Mouse (Mus musculus) hindbrain, embryonic 12.5 days (tissue): ENCODE measurements around the gene Prpf31. TPM values are rescaled to one million over a fixed set of nuclear protein-coding genes. Genes with fewer than 3 reads are reported as not detected.

Experiments used
- ATAC-seq: fragments of 200-750 bp; cut with Nextera tagmentation; 2 replicates; pipeline ENCODE4 v1.8.0; 2017; ENCODE audit warnings: moderate TSS enrichment; ENCODE audit not compliant: low FRiP score
- H3K27ac ChIP-seq: fragments of 300-500 bp; sonication (generic); 2 replicates; pipeline ENCODE4 v1.5.1; 2016; ENCODE audit warnings: mild to moderate bottlenecking
- H3K27me3 ChIP-seq: fragments of 300-500 bp; sonication (generic); 2 replicates; pipeline ENCODE4 v1.6.1; 2016; ENCODE audit warnings: mild to moderate bottlenecking
- H3K36me3 ChIP-seq: fragments of 300-500 bp; sonication (generic); 2 replicates; pipeline ENCODE4 v1.6.1; 2016; ENCODE audit warnings: mild to moderate bottlenecking
- H3K4me1 ChIP-seq: fragments of 300-500 bp; sonication (generic); 2 replicates; pipeline ENCODE4 v1.6.1; 2016
- H3K4me2 ChIP-seq: fragments of 300-500 bp; sonication (generic); replicated peaks from 2 replicates; pipeline ENCODE4 v1.6.1; 2016; ENCODE audit warnings: mild to moderate bottlenecking
- H3K4me3 ChIP-seq: fragments of 300-500 bp; sonication (generic); 2 replicates; pipeline ENCODE4 v1.5.1; 2016; ENCODE audit warnings: mild to moderate bottlenecking
- H3K9ac ChIP-seq: fragments of 300-500 bp; sonication (generic); 2 replicates; pipeline ENCODE4 v1.6.1; 2016; ENCODE audit warnings: mild to moderate bottlenecking, moderate library complexity
- H3K9me3 ChIP-seq: fragments of 300-500 bp; sonication (generic); replicated peaks from 2 replicates; pipeline ENCODE4 v1.6.1; 2016; ENCODE audit warnings: mild to moderate bottlenecking
- WGBS: fragments of 180-500 bp; shearing (Covaris S2); methylation state at CpG from one replicate; pipeline ENCODE4 v1.1.7; 2016; 5-methylcytosine and 5-hydroxymethylcytosine counted together
- polyA plus RNA-seq: library from polyadenylated mRNA; unstranded; fragments of >200 nt; fragmentation: Nextera tagmentation; extraction: Ambion mirVana; gene quantifications from 2 replicates; pipeline ENCODE4 v1.2.1, GENCODE M21; 2016

Prpf31 gene
- polyA plus RNA-seq, 1 experiment from 2014 or later, result 115 TPM

- Histone ChIP-seq H3K4me1 (no peaks in the 10 kb centered on the region), H3K9ac (no peak overlapping the region), H3K27me3 (no peaks in the 10 kb centered on the region), H3K4me2 (no peak overlapping the region), H3K36me3 (no peaks in the 10 kb centered on the region), H3K9me3 (no peaks in the 10 kb centered on the region), H3K4me3 (no peak overlapping the region), H3K27ac (no peak overlapping the region)
- ATAC-seq, result no peak
- 90% methylated on average over 6 of the region's 6 CpGs for WGBS
Measured at GRCm38 (mm10) chr7:3607391-3607790, 22.4 kb upstream of the Prpf31 start.

- ATAC-seq, result no peak
- H3K27me3 ChIP-seq, result no peaks in the 10 kb centered on the region
- H3K27ac ChIP-seq, result no peak overlapping the region
Measured at GRCm38 (mm10) chr7:3608668-3609067, 21.1 kb upstream of the Prpf31 start.

GRCm38 (mm10) chr7:3609082-3609481 lies 20.7 kb upstream of the Prpf31 start:
- WGBS, result 79% methylated on average over 3 of the region's 3 CpGs
- Histone ChIP-seq H3K4me2 (no peak overlapping the region), H3K27ac (no peak overlapping the region), H3K9me3 (no peaks in the 10 kb centered on the region), H3K4me1 (no peaks in the 10 kb centered on the region), H3K4me3 (no peak overlapping the region), H3K27me3 (no peaks in the 10 kb centered on the region), H3K9ac (no peak overlapping the region), H3K36me3 (no peaks in the 10 kb centered on the region)
- no peak for ATAC-seq

More at GRCm38 (mm10) chr7:3608668-3609067, 21.1 kb upstream of the Prpf31 start:
- H3K4me2 ChIP-seq, result no peak overlapping the region
- H3K4me1 ChIP-seq, result no peaks in the 10 kb centered on the region
- H3K4me3 ChIP-seq, result no peak overlapping the region
- H3K9ac ChIP-seq, result no peak overlapping the region
- WGBS, result 94% methylated on average over 3 of the region's 3 CpGs
- no peaks in the 10 kb centered on the region for H3K9me3 ChIP-seq
- no peaks in the 10 kb centered on the region for H3K36me3 ChIP-seq

GRCm38 (mm10) chr7:3610437-3610836 lies 19.3 kb upstream of the Prpf31 start:
- Histone ChIP-seq H3K4me2 (no peak overlapping the region), H3K27ac (no peak overlapping the region), H3K9ac (no peak overlapping the region), H3K4me3 (no peak overlapping the region), H3K36me3 (no peaks in the 10 kb centered on the region), H3K9me3 (no peaks in the 10 kb centered on the region), H3K4me1 (no peaks in the 10 kb centered on the region), H3K27me3 (no peaks in the 10 kb centered on the region)
- no peak for ATAC-seq
- 89% methylated on average over 3 of the region's 3 CpGs for WGBS

- Histone ChIP-seq H3K4me2 (no peak overlapping the region), H3K4me1 (no peaks in the 10 kb centered on the region), H3K4me3 (no peak overlapping the region), H3K36me3 (no peaks in the 10 kb centered on the region), H3K9ac (no peak overlapping the region), H3K9me3 (no peaks in the 10 kb centered on the region), H3K27me3 (no peaks in the 10 kb centered on the region), H3K27ac (no peak overlapping the region)
- no peak for ATAC-seq
- WGBS, result 90% methylated on average over 13 of the region's 13 CpGs
Measured at GRCm38 (mm10) chr7:3611006-3611405, 18.8 kb upstream of the Prpf31 start.

- 81% methylated on average over 3 of the region's 3 CpGs for whole genome bisulfite sequencing
- Histone ChIP-seq H3K4me2 (no peak overlapping the region), H3K36me3 (peaks cover 4% of the 10 kb centered on the region; the same call in 1 of the 2 replicates), H3K4me3 (no peak overlapping the region), H3K27ac (no peak overlapping the region), H3K9me3 (no peaks in the 10 kb centered on the region), H3K4me1 (peaks cover 12% of the 10 kb centered on the region), H3K27me3 (no peaks in the 10 kb centered on the region), H3K9ac (no peak overlapping the region)
- ATAC-seq, result no peak
Measured at GRCm38 (mm10) chr7:3614021-3614420, 15.8 kb upstream of the Prpf31 start.

GRCm38 (mm10) chr7:3616057-3616388 lies 13.8 kb upstream of the Prpf31 start, which contains the start of gene Oscar:
TSS of gene Oscar (minus strand) at chr7:3616157.
- WGBS, result 80% methylated on average over 4 of the region's 4 CpGs
- peaks cover 12% of the 10 kb centered on the region for H3K4me1 ChIP-seq
- no peak within 1 kb of the TSS for H3K27ac ChIP-seq
- peak within 1 kb of the TSS; percentile 79; the same call in 1 of the 2 replicates for H3K4me3 ChIP-seq
- H3K27me3 ChIP-seq, result no peaks in the 10 kb centered on the region
- no peak within 1 kb of the TSS for H3K4me2 ChIP-seq
- ATAC-seq, result no peak
- no peak within 1 kb of the TSS for H3K9ac ChIP-seq
- peaks cover 20% of the 10 kb centered on the region for H3K36me3 ChIP-seq
- no peaks in the 10 kb centered on the region for H3K9me3 ChIP-seq

GRCm38 (mm10) chr7:3616389-3617241 lies 13.2 kb upstream of the Prpf31 start:
- no peaks in the 10 kb centered on the region for H3K27me3 ChIP-seq
- no peak overlapping the region for H3K9ac ChIP-seq
- H3K4me1 ChIP-seq, result peaks cover 12% of the 10 kb centered on the region
- ATAC-seq, result peak; percentile 42
- H3K4me2 ChIP-seq, result no peak overlapping the region
- H3K9me3 ChIP-seq, result no peaks in the 10 kb centered on the region
- H3K4me3 ChIP-seq, result peak overlapping the region; percentile 79; the same call in 1 of the 2 replicates
- H3K36me3 ChIP-seq, result peaks cover 24% of the 10 kb centered on the region
- H3K27ac ChIP-seq, result no peak overlapping the region
- WGBS, result 40% methylated on average over 6 of the region's 6 CpGs

- 2% methylated on average over 31 of the region's 32 CpGs for WGBS
- no peaks in the 10 kb centered on the region for H3K27me3 ChIP-seq
- H3K4me2 ChIP-seq, result peak within 1 kb of the TSS; percentile 83
- H3K4me3 ChIP-seq, result peak within 1 kb of the TSS; percentile 79
- ATAC-seq, result peak; percentile 96
- H3K36me3 ChIP-seq, result peaks cover 32% of the 10 kb centered on the region
- H3K27ac ChIP-seq, result peak within 1 kb of the TSS; percentile 57
- H3K9me3 ChIP-seq, result no peaks in the 10 kb centered on the region
- peaks cover 12% of the 10 kb centered on the region for H3K4me1 ChIP-seq
- H3K9ac ChIP-seq, result peak within 1 kb of the TSS; percentile 83
Measured at GRCm38 (mm10) chr7:3617242-3617995, 12.4 kb upstream of the Prpf31 start, which contains the start of gene Ndufa3. TSS of gene Ndufa3 (plus strand) at chr7:3617373.

GRCm38 (mm10) chr7:3629030-3629429 lies 755 bp upstream of the Prpf31 start:
- peaks cover 26% of the 10 kb centered on the region for H3K4me1 ChIP-seq
- H3K4me3 ChIP-seq, result peak overlapping the region; percentile 67
- no peaks in the 10 kb centered on the region for H3K27me3 ChIP-seq
- peak overlapping the region; percentile 99 for H3K4me2 ChIP-seq
- 42% methylated on average over 4 of the region's 4 CpGs for WGBS
- peak overlapping the region; percentile 2; the same call in 1 of the 2 replicates for H3K27ac ChIP-seq
- peaks cover 36% of the 10 kb centered on the region for H3K36me3 ChIP-seq
- ATAC-seq, result peak; percentile 43
- H3K9me3 ChIP-seq, result no peaks in the 10 kb centered on the region
- H3K9ac ChIP-seq, result peak overlapping the region; percentile 82

- peak; percentile 29 for ATAC-seq
- Histone ChIP-seq H3K27ac (no peak overlapping the region), H3K9ac (peak overlapping the region; percentile 82), H3K4me1 (peaks cover 26% of the 10 kb centered on the region), H3K27me3 (no peaks in the 10 kb centered on the region), H3K9me3 (no peaks in the 10 kb centered on the region), H3K36me3 (peaks cover 43% of the 10 kb centered on the region), H3K4me2 (peak overlapping the region; percentile 99), H3K4me3 (peak overlapping the region; percentile 67)
- 60% methylated on average over 3 of the region's 3 CpGs for WGBS
Measured at GRCm38 (mm10) chr7:3630478-3630815, 662 bp downstream of the Prpf31 start.

GRCm38 (mm10) chr7:3643412-3643811 lies 13.6 kb downstream of the Prpf31 start:
- Histone ChIP-seq H3K4me3 (no peak overlapping the region), H3K27me3 (no peaks in the 10 kb centered on the region), H3K9me3 (no peaks in the 10 kb centered on the region), H3K4me2 (no peak overlapping the region; the same call in 1 of the 2 replicates), H3K36me3 (peaks cover 42% of the 10 kb centered on the region), H3K4me1 (peaks cover 30% of the 10 kb centered on the region), H3K9ac (no peak overlapping the region), H3K27ac (no peak overlapping the region)
- ATAC-seq, result no peak
- 74% methylated on average over 5 of the region's 5 CpGs for WGBS
